In genomic region chr5:38197482-38197823, GRCm38 (mm10) we compare ENCODE assay signal across 8 mouse cellular contexts. TPM values are rescaled to one million over a fixed set of nuclear protein-coding genes. Genes with fewer than 3 reads are reported as not detected.
DNase-seq lines count a peak whose midpoint lies in the region; ATAC-seq and TF ChIP-seq lines count a peak whose summit lies in the region.

No protein-coding gene starts in this region.

- H3K4me2 ChIP-seq in heart, embryonic 11.5 days, result no peak overlapping the region

- no peak overlapping the region for H3K9ac ChIP-seq in heart, embryonic 11.5 days (ENCODE audit: low read depth, low read length)

- no peak overlapping the region for H3K4me3 ChIP-seq in heart, embryonic 11.5 days (ENCODE audit: low read depth, low read length)
- H3K4me3 ChIP-seq in kidney, adult 2 months (ENCODE audit: insufficient read depth, low read depth, low read length), result no peak overlapping the region
- H3K4me3 ChIP-seq in limb, embryonic 10.5 days, result no peak overlapping the region

- 17% methylated on average over 7 of the region's 7 CpGs for WGBS in heart, embryonic 11.5 days (ENCODE audit: insufficient replicate concordance)
- 17% methylated on average over 7 of the region's 7 CpGs for WGBS in kidney, adult 2 months
- 26% methylated on average over 7 of the region's 7 CpGs for WGBS in limb, embryonic 10.5 days

- H3K27ac ChIP-seq in heart, embryonic 11.5 days (ENCODE audit: low read depth, low read length), result no peak overlapping the region
- no peak overlapping the region for H3K27ac ChIP-seq in kidney, adult 2 months (ENCODE audit: insufficient read depth, low read depth, low read length)
- no peak overlapping the region for H3K27ac ChIP-seq in limb, embryonic 10.5 days

- peak; percentile 95 for DNase-seq in heart, adult 11 months
- peak; percentile 94 for DNase-seq in embryo, embryonic 10.5 days (ENCODE audit: low spot score)
- peak; percentile 53 for DNase-seq in gastrocnemius, postnatal 25 days
- DNase-seq in kidney, adult 2 months, result peak; percentile 81
- DNase-seq in limb, embryonic 10.5 days (ENCODE audit: low spot score), result peak; percentile 91
- peak; percentile 76 for DNase-seq in naive thymus-derived CD4-positive, alpha-beta T cell, adult 2 months (ENCODE audit: low read depth)
- peak; percentile 52 to 84 for DNase-seq in spleen, postnatal 4 days (ENCODE audit: low spot score in 2 of 2)

- TF ChIP-seq POLR2A in kidney, adult 2 months (IDR thresholded peaks at IDR 0.05; ENCODE audit: low read depth, low read length), result no peak

- H3K9me3 ChIP-seq in heart, embryonic 11.5 days (replicated peaks; ENCODE audit: control insufficient read depth, low read length), result no peaks in the 10 kb centered on the region
- no peaks in the 10 kb centered on the region for H3K9me3 ChIP-seq in limb, embryonic 10.5 days (replicated peaks)

- 0 out of 2 replicates have a peak, but pooled peaks cover 4% of the 10 kb centered on the region for H3K36me3 ChIP-seq in heart, embryonic 11.5 days (ENCODE audit: control insufficient read depth, insufficient read depth, low read length)
- H3K36me3 ChIP-seq in kidney, adult 2 months (ENCODE audit: control insufficient read depth, insufficient read depth, low read length), result no peaks in the 10 kb centered on the region
- H3K36me3 ChIP-seq in limb, embryonic 10.5 days, result peaks cover 30% of the 10 kb centered on the region

- TF ChIP-seq CTCF in kidney, adult 2 months (conservative IDR thresholded peaks at IDR 0.05; ENCODE audit: insufficient read depth, insufficient read length, low read depth, low read length), result peak; percentile 95

- ATAC-seq in heart, embryonic 11.5 days (replicated peaks; ENCODE audit: insufficient number of reproducible peaks, low FRiP score, low TSS enrichment), result no peak

- no peaks in the 10 kb centered on the region for H3K4me1 ChIP-seq in heart, embryonic 11.5 days (ENCODE audit: control insufficient read depth, insufficient read depth, low read length)
- H3K4me1 ChIP-seq in kidney, adult 2 months (ENCODE audit: control insufficient read depth, insufficient read depth, low read length), result no peaks in the 10 kb centered on the region
- no peaks in the 10 kb centered on the region for H3K4me1 ChIP-seq in limb, embryonic 10.5 days

- H3K27me3 ChIP-seq in heart, embryonic 11.5 days (ENCODE audit: control insufficient read depth, insufficient read depth, low read length), result no peaks in the 10 kb centered on the region
- H3K27me3 ChIP-seq in kidney, adult 2 months (replicated peaks; ENCODE audit: control insufficient read depth, insufficient read depth, low read length), result no peaks in the 10 kb centered on the region
- no peaks in the 10 kb centered on the region for H3K27me3 ChIP-seq in limb, embryonic 10.5 days (ENCODE audit: low read depth, poor library complexity, severe bottlenecking)

RNA-seq across cellular contexts. Expression of gene Zbtb49, which starts 22.8 kb away (rescaled TPM):
- 6.7 and 7.3 TPM in 2 replicates for polyA plus RNA-seq in heart, embryonic 11.5 days (2014; fragmentation: Nextera tagmentation; extraction: Ambion mirVana)
- total RNA-seq in gastrocnemius, postnatal 25 days (2021), result 1 to 10 TPM; 2.4 to 2.6 TPM
- polyA plus RNA-seq in kidney, adult 2 months (2012; rRNA removed), result 7.1 and 8.5 TPM in 2 replicates
- polyA plus RNA-seq in limb, embryonic 10.5 days (2016; fragmentation: Nextera tagmentation; extraction: Ambion mirVana), result 16.5 and 19.2 TPM in 2 replicates

RNA-seq across cellular contexts. Expression of gene Lyar, which starts 22.8 kb away (rescaled TPM):
- polyA plus RNA-seq in heart, embryonic 11.5 days (2014; fragmentation: Nextera tagmentation; extraction: Ambion mirVana), result 54.4 and 65.1 TPM in 2 replicates
- 10 to 100 TPM; 15.5 to 17.4 TPM for total RNA-seq in gastrocnemius, postnatal 25 days (2021)
- polyA plus RNA-seq in kidney, adult 2 months (2012; rRNA removed), result 3.6 and 5.3 TPM in 2 replicates
- 170 and 208 TPM in 2 replicates for polyA plus RNA-seq in limb, embryonic 10.5 days (2016; fragmentation: Nextera tagmentation; extraction: Ambion mirVana)

RNA-seq across cellular contexts. Expression of gene Nsg1, which starts 37.7 kb away (rescaled TPM):
- polyA plus RNA-seq in heart, embryonic 11.5 days (2014; fragmentation: Nextera tagmentation; extraction: Ambion mirVana), result 5.3 and 11.9 TPM in 2 replicates
- total RNA-seq in gastrocnemius, postnatal 25 days (2021), result 1 to 10 TPM; 3.2 TPM
- 11.4 and 11.6 TPM in 2 replicates for polyA plus RNA-seq in kidney, adult 2 months (2012; rRNA removed)
- 77.7 and 110 TPM in 2 replicates for polyA plus RNA-seq in limb, embryonic 10.5 days (2016; fragmentation: Nextera tagmentation; extraction: Ambion mirVana)
